Mouse (Mus musculus): ENCODE measurements around the gene Nek6. TPM values are rescaled to one million over a fixed set of nuclear protein-coding genes. Genes with fewer than 3 reads are reported as not detected.

The Nek6 gene
- total RNA-seq (2021), result 10 to 100 TPM; 29.4 to 29.8 TPM

DNA sequence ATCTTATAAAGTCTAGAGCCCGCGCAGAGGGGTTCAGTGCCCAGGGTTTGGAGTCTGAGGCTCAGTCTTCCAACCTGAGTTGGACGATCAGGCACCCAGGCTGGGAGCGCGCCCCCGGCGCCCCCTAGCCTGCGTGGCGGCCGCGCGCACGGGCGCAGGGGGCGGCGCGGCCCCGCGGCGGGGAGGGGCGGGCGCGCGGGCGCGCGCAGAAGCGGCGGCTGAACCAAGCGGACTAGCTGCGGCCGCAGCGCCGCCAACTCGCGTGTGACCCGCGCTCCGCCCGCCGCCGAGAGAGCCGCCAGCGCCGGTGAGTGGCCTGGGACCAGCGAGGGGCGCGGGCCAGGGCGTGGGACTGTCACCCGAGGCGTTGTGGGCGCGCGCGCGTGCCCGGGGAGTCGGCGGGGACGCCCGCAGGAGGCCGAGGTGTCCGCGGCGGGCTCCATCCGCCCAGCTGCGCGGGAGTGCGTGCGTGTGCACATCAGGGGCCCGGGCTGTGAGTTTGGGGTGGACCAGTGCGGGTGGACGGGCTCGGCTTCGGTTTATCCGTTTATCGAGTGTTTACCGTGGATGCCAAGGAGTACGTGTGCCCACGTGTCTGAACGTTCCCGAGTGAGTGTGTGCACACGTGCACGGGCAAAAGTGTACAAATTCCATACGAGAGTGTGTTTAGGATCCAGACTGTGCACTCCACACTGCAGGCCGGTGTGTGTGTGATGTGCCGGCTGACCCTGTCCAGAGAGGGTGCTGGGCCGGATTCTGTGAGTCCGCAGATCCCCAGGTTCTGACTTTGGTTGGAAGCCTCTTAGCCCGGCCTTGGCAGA lies at the start of gene Nek6:
TSS of gene Nek6 (plus strand) at position 157 of the 821 bp plus-strand sequence.
- DNase-seq (ENCODE audit: low spot score in 2 of 2), result peak; percentile 44 to 70
- intact Hi-C loops (cut with DNase I), result loop anchor here (5.0 kb wide), 2 partner anchors 79 to 81 kb away; no protein-coding TSS in a partner anchor

DNA sequence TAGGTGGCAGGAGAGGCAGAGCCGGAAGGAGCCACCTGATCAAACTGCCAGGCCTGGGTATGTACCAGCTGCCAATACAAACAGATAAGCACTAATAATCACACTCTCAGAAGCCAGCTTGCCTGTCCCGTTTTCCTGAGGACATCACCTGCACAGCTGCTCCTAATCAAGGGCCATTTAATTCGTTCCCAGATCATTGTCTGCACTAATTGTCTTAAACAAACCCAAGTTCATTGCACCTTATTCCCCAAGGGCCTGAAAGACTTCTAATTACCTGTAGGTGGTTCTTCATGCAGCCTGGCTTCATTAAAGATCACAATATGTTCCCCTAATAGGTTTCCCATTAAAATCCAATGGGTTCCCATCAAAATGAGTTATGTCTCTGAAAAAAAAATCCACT lies 49.1 kb upstream of the Nek6 start:
- no peak for DNase-seq (ENCODE audit: low spot score in 2 of 2)
- intact Hi-C loops (cut with DNase I), result no loop called here

DNA sequence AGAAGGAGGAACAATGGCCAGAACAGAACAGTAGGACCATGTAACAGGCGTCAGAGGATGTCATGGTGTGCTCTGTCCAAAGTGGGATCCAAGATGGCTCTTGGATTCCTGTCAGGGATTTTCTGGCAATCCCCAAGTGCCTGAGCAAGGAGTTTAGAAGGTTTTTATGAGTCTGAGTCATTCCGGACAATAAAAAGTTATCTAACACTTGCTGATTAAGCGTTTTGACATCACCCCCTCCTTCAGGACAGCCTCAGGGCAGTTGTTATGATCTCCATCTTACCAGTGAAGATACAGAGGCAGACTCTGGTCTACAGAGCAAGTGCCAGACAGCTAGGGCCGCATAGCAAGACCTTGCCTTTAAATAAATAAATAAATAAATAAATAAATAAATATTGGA lies 42.6 kb upstream of the Nek6 start:
- no peak for DNase-seq (ENCODE audit: low spot score in 2 of 2)
- intact Hi-C loops (cut with DNase I), result no loop called here

DNA sequence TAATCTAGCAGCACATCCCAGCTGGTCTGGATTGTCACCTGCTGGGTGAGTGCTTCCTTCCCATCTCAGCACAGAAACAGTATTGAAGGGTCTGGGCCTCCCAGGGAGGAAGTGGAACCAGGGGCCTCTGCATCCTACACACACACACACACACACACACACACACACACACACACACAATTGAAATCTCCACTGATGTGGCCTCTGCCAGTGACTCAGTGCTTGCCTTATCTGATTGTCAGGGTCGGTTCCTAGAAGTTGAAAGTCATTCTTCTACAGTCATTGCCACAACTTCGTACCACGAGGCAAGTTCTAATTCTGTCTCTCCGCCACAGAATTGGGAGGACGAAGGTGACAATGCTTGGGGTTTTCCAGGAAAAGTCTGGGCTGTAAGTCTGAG lies 39.7 kb upstream of the Nek6 start:
- intact Hi-C loops (cut with DNase I), result no loop called here
- no peak for DNase-seq (ENCODE audit: low spot score in 2 of 2)

GRCm38 (mm10) chr2:38472829-38473228 lies 38.6 kb upstream of the Nek6 start:
- no peak for DNase-seq (ENCODE audit: low spot score in 2 of 2)
- intact Hi-C loops (cut with DNase I), result no loop called here

DNA sequence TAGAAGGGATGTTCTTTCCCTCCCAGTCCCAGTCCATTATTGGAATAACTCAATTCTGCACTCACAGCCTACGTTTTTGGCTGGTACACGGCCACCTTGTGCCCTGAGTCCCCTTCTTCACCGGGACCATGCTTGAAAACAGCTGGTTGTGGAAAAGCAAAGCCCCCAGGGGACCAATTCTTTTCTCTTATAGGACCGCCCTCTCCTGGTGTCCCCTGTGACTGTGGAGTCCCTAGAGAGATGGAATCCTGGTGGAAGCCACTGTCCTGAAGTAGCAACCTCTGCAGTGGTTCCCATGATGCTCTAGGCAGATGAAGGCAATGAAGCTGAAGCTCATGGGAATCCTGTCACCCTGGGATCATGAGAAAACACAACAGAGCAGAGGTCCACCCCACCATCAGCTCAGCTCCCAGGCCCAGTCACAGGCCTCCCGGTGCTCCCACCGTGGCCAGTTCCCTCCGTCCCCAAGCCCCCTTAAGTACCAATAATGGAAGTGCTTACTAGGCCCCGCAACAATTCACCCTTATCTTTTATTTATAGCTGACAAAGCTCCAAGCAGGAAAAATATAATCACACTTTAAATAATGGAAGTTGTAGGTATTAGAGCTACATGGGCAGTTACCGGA lies 34.5 kb upstream of the Nek6 start:
- DNase-seq (ENCODE audit: low spot score in 2 of 2), result no peak
- intact Hi-C loops (cut with DNase I), result no loop called here

- intact Hi-C loops (cut with DNase I), result no loop called here
- DNase-seq (ENCODE audit: low spot score in 2 of 2), result no peak
Measured at GRCm38 (mm10) chr2:38477497-38477873, 34.0 kb upstream of the Nek6 start.

GRCm38 (mm10) chr2:38478683-38479082 lies 32.8 kb upstream of the Nek6 start:
- DNase-seq (ENCODE audit: low spot score in 2 of 2), result no peak
- intact Hi-C loops (cut with DNase I), result no loop called here

DNA sequence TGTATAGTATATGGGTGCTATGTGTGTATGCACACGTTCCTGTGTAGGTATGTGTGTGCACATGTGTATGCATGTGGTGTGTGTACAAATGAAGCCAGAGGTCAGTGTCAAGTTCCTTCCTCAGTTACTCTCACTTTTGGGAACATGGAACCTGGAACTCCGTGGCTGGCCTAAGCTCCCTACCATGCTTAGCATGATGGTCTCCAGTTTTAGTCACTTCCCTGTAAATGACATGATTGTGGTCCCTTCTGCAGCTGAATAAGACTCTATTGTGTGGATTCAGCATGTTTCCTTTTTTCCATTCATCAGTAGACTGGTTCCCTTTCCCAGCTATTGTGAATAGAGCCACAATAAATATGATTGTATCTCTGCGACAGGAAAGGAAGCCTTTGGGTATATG lies 31.9 kb upstream of the Nek6 start:
- intact Hi-C loops (cut with DNase I), result no loop called here
- DNase-seq (ENCODE audit: low spot score in 2 of 2), result no peak

DNA sequence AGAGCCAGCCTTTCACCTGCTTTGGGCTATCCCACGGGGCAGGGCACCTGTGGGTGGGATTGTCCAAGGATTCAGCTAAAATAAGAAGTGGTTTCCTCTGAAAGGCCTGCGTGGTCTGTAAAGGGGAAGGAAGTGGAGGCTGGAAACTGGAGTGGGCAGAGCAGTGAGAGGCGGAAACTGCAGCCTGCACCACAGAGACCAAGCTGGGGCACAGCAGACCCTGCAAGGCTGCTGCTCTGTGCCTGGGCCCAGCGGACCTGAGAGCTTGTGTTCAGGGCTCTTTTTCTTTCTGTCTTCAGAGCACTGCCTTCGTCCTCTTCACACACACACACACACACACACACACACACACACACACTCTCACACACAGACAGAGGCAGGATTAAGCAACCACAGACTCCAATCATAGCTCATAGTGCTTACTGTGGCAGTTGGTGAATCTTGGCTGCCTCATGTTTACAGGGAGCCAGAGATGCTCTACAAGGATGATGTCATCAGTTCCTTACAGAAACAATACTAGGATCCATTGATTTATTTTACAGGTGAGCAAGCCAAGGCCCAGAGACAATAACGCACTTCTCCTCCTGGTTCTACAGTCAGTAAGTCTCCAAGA lies 30.2 kb upstream of the Nek6 start:
- intact Hi-C loops (cut with DNase I), result no loop called here
- peak in 1 of 2 experiments; percentile 22 for DNase-seq (ENCODE audit: low spot score in 2 of 2)

DNA sequence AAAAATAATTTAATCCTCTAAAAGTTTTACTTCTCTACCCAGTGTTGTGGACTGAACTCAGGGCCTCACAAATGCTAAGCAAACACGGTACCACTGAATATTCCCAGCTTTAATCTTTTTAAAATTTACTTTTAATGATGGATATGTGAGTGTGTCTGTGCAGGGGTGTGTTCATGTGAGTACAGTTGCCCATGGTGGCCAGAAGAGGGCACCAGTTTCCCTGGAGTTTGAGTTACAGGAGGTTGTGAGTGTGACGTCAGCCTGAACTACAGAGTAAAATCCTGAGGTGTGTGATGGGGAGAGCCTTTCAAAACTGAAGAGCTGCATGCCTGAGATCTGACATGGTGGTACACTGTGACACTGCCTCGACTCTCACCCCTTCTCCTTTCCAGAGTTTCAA lies 29.3 kb upstream of the Nek6 start:
- no peak for DNase-seq (ENCODE audit: low spot score in 2 of 2)
- intact Hi-C loops (cut with DNase I), result no loop called here

- intact Hi-C loops (cut with DNase I), result no loop called here
- no peak for DNase-seq (ENCODE audit: low spot score in 2 of 2)
Measured at GRCm38 (mm10) chr2:38483058-38483704, 28.3 kb upstream of the Nek6 start.

GRCm38 (mm10) chr2:38484556-38484955 lies 26.9 kb upstream of the Nek6 start:
- intact Hi-C loops (cut with DNase I), result no loop called here
- DNase-seq (ENCODE audit: low spot score in 2 of 2), result peak in 1 of 2 experiments; percentile 4

- intact Hi-C loops (cut with DNase I), result no loop called here
- DNase-seq (ENCODE audit: low spot score in 2 of 2), result no peak
Measured at GRCm38 (mm10) chr2:38485409-38485808, 26.0 kb upstream of the Nek6 start.

DNA sequence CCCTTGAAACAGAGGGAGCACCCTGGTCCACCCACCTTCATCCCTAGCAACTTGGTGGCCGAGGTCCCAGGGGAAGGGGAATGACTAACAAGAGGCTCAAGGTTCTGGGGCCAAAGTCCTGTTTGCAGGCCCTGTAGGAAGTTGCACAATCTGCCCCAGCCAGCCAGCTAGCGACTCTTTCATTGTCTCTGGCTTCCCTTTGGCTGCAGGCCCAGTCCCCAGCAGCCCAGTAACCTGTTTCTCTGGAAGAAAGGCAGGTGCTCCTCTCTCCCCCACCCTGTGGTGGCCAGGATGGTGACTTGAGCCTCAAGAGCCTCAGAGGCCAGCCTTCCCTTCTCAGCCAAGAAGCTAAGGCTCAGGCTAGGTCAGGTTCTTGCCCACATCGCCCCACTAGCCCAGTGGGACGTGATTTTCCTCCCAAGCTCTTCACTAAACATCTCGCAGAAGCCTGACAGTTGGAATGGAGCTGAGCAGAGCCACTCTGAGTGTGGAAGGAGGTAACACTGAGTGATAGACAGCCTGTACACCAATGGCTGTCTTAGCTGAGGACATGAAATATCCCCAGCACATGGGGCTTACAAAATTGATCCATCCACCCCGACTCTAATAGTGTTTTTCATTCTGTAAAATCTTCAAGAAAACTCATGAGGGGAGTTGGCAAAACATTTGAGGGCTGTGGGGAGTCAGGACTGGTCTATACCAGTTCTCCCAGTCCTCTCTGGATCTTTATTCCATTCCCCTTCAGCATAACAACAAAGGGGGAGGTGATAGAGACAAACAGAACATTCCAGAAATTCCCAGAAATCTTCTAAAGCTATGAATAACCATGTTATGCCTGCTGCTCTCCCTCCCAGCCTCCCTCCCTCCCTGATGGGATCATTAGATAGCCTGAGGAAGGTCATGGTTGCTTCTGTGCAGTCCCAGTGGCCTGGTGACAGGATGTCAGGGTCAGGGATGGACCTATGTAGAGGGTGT lies 25.2 kb upstream of the Nek6 start:
- intact Hi-C loops (cut with DNase I), result no loop called here
- peak; percentile 20 to 47 for DNase-seq (ENCODE audit: low spot score in 2 of 2)

- no peak for DNase-seq (ENCODE audit: low spot score in 2 of 2)
- intact Hi-C loops (cut with DNase I), result no loop called here
Measured at GRCm38 (mm10) chr2:38497594-38497993, 13.8 kb upstream of the Nek6 start.

GRCm38 (mm10) chr2:38501606-38502005 lies 9.8 kb upstream of the Nek6 start:
- intact Hi-C loops (cut with DNase I), result no loop called here
- DNase-seq (ENCODE audit: low spot score in 2 of 2), result no peak

DNA sequence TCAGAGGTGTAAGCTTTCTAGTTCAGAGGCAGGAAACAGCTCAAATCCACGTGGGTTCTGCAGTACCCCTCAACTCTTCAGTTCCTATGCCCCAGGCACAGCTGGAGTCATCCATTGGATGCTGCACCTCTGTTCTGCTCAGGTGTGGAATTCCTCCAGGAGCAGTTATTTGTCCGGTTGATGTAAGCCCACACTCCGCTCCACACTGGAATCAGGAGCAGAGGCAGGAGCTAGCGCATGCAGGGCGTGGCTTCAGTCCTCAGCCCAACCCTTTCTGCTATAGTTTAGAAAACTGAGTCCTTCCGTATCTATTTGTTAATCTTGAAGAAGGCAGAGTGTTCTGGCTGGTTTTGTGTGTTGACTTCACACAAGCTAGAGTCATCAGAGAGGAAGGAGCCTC lies 9.3 kb upstream of the Nek6 start:
- DNase-seq (ENCODE audit: low spot score in 2 of 2), result no peak

DNA sequence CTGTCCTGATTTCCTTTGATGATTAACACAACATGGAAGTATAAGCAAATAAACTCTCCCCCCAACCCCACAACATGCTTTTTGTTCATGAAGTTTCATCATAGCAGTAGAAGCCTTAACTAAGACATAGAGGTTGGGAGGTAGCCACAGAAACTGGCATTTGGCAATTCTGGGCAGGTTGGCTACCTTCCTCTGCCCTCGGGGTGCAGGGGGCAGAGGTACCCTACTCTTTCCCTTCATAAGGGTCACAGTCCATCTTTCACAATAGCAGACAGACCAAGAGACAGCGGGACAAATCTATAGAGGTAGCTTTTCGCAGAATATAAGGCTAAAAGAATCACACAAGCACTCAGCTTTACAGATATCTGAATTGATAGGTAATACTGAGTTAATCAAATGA lies 8.7 kb upstream of the Nek6 start:
- intact Hi-C loops (cut with DNase I), result no loop called here
- DNase-seq (ENCODE audit: low spot score in 2 of 2), result no peak

More for the DNA sequence above, 9.3 kb upstream of the Nek6 start:
- intact Hi-C loops (cut with DNase I), result no loop called here
